Mouse (Mus musculus): ENCODE measurements around the gene Tiparp. TPM values are rescaled to one million over a fixed set of nuclear protein-coding genes. Genes with fewer than 3 reads are reported as not detected.

The Tiparp gene
- 30.7 and 36.2 TPM in 2 replicates for polyA plus RNA-seq (2014; fragmentation: Nextera tagmentation; extraction: Ambion mirVana)

DNA sequence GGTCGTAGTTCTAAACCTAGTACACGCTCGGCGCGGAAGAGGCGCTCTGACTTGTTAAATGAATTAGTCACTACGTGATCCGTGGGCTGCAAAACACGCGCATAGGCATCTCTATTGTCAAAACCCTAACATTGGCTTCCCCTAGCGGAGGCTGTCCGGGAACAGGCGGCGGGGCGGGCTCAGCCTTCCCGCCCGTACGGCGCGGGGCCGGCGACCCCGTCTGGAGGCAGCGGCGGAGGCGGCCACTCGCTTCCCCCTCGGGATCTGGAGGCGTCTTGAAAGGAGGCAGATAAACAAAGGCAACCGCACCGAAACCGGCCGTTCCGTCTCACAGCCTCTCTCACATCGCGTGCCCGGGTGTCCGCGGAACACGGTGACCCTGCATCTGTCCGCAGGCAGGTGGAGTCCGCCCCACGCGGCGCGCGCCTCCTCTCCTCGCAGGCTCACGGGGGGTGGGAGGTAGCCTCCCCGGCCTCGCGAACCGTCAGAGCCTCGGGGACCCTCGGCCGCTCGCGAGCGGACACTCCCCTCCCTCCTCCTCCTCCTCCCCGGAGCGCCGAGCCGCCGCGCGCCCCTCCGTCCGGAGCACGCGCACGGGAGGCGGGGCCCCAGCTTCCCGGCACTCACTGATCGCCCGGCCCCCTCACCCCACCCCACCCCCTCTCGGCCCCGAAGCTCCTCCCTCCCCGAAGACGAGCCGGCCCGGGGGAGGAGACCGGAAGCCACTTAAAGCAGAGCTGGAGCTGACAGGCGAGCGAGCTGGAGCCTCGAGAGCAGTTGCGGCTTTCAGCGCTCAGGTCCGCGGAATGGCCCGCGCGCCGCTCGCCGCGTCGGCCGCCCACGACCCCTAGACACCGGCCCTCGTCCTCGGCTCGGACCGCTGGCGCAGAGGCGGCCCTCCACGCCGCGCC, at the start of gene Tiparp:
Gene Tiparp, plus strand, starts transcription at position 720 of the 911 bp plus-strand sequence.
- Histone ChIP-seq H3K36me3 (ENCODE audit: control insufficient read depth, insufficient read depth, low read length) (no peaks in the 10 kb centered on the region), H3K4me1 (ENCODE audit: control insufficient read depth, insufficient read depth, low read length) (peaks cover 3% of the 10 kb centered on the region; the same call in 1 of the 2 replicates)
- WGBS, result under 1% methylated on average over 69 of the region's 109 CpGs

DNA sequence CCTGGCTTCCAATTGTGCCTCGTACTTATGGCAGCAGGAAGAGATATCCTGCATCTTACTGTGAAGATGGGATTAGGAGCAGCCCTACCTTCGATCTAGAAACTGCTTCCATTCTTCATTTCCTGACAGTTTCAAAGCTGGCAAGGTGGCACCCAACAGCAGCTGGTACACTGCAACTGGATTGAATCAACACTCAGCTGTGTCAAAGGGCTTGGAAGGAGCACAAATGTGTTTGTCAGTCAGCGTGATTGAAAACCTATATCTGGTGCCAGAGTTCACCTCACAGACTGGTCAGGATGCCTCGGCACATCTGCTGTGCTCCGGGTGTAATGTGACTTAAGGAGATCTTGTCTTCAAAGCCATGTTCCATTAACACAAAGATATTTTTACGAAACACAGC, 47.5 kb upstream of the Tiparp start:
- WGBS, result 83% methylated on average over 6 of the region's 6 CpGs
- Histone ChIP-seq H3K27me3 (ENCODE audit: control insufficient read depth, insufficient read depth, low read length) (no peaks in the 10 kb centered on the region), H3K9ac (replicated peaks; ENCODE audit: low read depth, low read length) (no peak overlapping the region), H3K4me2 (ENCODE audit: low read depth, low read length) (no peak overlapping the region), H3K9me3 (ENCODE audit: control insufficient read depth, low read length) (no peaks in the 10 kb centered on the region), H3K36me3 (ENCODE audit: control insufficient read depth, insufficient read depth, low read length) (no peaks in the 10 kb centered on the region), H3K4me3 (ENCODE audit: low read depth, low read length) (no peak overlapping the region), H3K4me1 (ENCODE audit: control insufficient read depth, insufficient read depth, low read length) (no peaks in the 10 kb centered on the region), H3K27ac (ENCODE audit: low read depth, low read length) (no peak overlapping the region)
- no peak for ATAC-seq (ENCODE audit: low read depth)

More for the DNA sequence above, at the start of gene Tiparp:
- peak within 1 kb of the TSS; percentile 91 for H3K4me3 ChIP-seq (ENCODE audit: low read depth, low read length)
- peak; percentile 96 for ATAC-seq (ENCODE audit: low read depth)
- H3K9me3 ChIP-seq (ENCODE audit: control insufficient read depth, low read length), result no peaks in the 10 kb centered on the region
- peak within 1 kb of the TSS; percentile 99 for H3K27ac ChIP-seq (ENCODE audit: low read depth, low read length)
- H3K9ac ChIP-seq (replicated peaks; ENCODE audit: low read depth, low read length), result peak within 1 kb of the TSS; percentile 81
- no peaks in the 10 kb centered on the region for H3K27me3 ChIP-seq (ENCODE audit: control insufficient read depth, insufficient read depth, low read length)
- H3K4me2 ChIP-seq (ENCODE audit: low read depth, low read length), result peak within 1 kb of the TSS; percentile 63

DNA sequence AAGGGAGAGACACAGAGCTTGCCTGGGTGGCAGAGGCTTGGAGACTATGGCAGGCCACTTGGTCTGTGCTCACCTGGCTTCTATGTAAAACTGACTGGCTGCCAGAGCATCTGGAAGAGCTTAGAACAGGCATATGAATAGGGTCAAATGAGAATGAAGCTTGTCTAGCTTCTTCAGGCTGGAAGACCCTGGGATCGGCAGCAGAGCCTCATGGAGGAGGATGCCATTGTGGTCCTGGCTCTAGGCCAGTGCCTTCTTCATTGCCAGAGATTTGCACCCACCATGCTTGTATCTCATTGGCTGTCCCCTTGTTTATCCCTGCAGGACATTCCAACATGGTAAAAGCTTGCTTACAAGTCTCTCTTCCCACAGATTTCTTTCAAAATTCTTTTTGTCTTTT, 45.9 kb upstream of the Tiparp start:
- Histone ChIP-seq H3K9ac (replicated peaks; ENCODE audit: low read depth, low read length) (no peak overlapping the region), H3K27me3 (ENCODE audit: control insufficient read depth, insufficient read depth, low read length) (no peaks in the 10 kb centered on the region), H3K4me2 (ENCODE audit: low read depth, low read length) (no peak overlapping the region), H3K4me3 (ENCODE audit: low read depth, low read length) (no peak overlapping the region), H3K36me3 (ENCODE audit: control insufficient read depth, insufficient read depth, low read length) (no peaks in the 10 kb centered on the region), H3K9me3 (ENCODE audit: control insufficient read depth, low read length) (no peaks in the 10 kb centered on the region), H3K4me1 (ENCODE audit: control insufficient read depth, insufficient read depth, low read length) (no peaks in the 10 kb centered on the region), H3K27ac (ENCODE audit: low read depth, low read length) (no peak overlapping the region)
- WGBS, result 48% methylated on average over 1 of the region's 1 CpGs
- ATAC-seq (ENCODE audit: low read depth), result no peak

DNA sequence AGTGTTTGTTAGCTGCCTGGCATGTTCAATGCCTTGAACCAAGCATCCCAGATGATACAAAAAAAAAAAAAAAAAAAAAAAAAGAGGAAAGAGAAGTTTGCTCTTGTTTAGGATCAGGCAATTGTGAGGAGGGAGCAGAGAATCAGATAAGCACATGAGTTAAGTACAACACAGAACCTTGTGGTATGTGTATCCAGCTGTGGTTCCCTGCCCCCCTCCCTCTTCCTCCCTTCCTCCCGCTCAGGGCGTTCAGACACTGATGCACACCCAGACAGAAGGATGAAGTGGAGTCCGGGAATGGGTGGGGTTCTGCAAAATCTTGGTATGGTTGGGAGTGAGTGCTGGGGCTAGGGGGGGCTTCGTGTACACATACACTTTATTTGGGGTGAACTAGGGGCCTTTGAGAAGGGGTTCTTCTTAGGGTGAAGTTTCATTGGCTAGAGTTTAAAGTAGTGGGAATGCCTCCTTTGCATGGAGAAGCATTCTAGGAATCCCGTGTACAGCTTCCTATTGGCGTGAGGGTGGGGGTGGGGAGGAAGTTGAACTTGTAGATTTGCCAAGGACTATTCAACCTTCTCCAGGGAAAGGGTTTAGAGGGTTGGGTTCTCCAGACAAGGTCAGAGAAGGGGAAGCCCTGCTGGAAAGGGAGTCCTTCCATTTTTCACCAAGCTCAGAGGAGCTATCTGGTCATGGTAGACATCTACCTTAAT, 45.4 kb upstream of the Tiparp start:
- no peaks in the 10 kb centered on the region for H3K4me1 ChIP-seq (ENCODE audit: control insufficient read depth, insufficient read depth, low read length)
- no peaks in the 10 kb centered on the region for H3K9me3 ChIP-seq (ENCODE audit: control insufficient read depth, low read length)
- H3K9ac ChIP-seq (replicated peaks; ENCODE audit: low read depth, low read length), result no peak overlapping the region
- no peak for ATAC-seq (ENCODE audit: low read depth)
- 90% methylated on average over 6 of the region's 6 CpGs for WGBS
- H3K4me3 ChIP-seq (ENCODE audit: low read depth, low read length), result no peak overlapping the region
- H3K27ac ChIP-seq (ENCODE audit: low read depth, low read length), result no peak overlapping the region
- H3K4me2 ChIP-seq (ENCODE audit: low read depth, low read length), result no peak overlapping the region
- H3K27me3 ChIP-seq (ENCODE audit: control insufficient read depth, insufficient read depth, low read length), result no peaks in the 10 kb centered on the region
- no peaks in the 10 kb centered on the region for H3K36me3 ChIP-seq (ENCODE audit: control insufficient read depth, insufficient read depth, low read length)

DNA sequence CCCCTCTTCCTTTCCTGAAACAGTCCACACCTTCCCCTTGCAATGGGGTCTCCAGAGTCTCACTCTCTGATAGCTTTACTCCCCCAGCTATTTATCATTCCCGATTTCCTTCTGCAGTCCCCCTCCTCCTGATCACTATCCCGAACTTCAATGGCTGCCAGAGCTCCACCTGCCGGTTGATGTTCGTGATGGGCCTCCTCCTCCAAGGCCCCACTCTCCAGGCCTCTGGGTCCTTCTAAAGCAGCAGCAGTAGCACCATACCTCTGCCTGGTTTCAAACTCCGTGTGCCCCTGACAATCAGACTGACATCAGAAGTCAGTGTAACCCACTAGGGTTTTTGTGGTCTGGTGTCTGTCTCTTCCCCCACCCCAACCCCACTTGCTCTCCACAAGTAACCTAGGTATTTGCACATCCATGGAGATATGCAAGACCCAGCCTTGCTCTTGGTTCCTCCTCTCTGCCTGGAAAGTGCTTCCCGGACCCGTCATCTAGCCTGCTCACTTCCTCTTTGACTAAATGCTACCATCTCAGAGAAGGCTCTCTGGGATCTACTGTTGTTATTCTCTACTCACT, 44.0 kb upstream of the Tiparp start:
- Histone ChIP-seq H3K4me1 (ENCODE audit: control insufficient read depth, insufficient read depth, low read length) (no peaks in the 10 kb centered on the region), H3K36me3 (ENCODE audit: control insufficient read depth, insufficient read depth, low read length) (no peaks in the 10 kb centered on the region), H3K9ac (replicated peaks; ENCODE audit: low read depth, low read length) (no peak overlapping the region), H3K4me3 (ENCODE audit: low read depth, low read length) (no peak overlapping the region), H3K4me2 (ENCODE audit: low read depth, low read length) (no peak overlapping the region), H3K27ac (ENCODE audit: low read depth, low read length) (no peak overlapping the region), H3K27me3 (ENCODE audit: control insufficient read depth, insufficient read depth, low read length) (no peaks in the 10 kb centered on the region), H3K9me3 (ENCODE audit: control insufficient read depth, low read length) (no peaks in the 10 kb centered on the region)
- WGBS, result 78% methylated on average over 7 of the region's 7 CpGs
- no peak for ATAC-seq (ENCODE audit: low read depth)

DNA sequence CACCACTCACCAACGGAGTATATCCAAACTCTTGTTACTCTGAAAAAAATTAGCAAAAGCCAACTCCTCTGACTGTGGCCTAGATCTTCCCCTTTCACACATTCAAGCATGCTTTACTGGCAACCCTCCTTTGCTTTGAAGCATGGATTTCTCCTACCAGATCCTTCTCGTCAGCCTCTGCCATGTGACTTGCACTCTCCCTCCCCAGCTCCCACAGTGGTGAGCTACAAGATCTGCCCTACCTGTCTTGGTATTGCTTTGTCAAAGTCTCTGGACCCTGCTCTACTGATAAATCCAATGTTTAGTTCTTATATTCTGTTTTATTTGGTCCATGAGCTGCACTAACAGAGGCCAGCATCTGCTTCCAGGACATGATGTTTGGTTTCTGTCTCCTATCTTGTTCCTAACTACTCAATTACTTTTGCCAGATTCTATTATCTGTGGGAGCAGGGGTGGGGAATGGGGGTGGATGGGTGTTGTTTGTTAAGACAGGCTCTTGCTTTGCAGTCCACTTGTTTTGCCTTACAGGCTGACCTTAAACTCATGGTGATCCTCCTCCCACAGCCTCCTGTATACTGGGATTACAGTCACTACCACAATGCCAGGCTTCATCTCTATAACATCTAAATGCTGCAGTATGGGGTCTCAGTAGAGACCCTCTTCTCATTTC, 40.7 kb upstream of the Tiparp start:
- 96% methylated on average over 2 of the region's 2 CpGs for WGBS

DNA sequence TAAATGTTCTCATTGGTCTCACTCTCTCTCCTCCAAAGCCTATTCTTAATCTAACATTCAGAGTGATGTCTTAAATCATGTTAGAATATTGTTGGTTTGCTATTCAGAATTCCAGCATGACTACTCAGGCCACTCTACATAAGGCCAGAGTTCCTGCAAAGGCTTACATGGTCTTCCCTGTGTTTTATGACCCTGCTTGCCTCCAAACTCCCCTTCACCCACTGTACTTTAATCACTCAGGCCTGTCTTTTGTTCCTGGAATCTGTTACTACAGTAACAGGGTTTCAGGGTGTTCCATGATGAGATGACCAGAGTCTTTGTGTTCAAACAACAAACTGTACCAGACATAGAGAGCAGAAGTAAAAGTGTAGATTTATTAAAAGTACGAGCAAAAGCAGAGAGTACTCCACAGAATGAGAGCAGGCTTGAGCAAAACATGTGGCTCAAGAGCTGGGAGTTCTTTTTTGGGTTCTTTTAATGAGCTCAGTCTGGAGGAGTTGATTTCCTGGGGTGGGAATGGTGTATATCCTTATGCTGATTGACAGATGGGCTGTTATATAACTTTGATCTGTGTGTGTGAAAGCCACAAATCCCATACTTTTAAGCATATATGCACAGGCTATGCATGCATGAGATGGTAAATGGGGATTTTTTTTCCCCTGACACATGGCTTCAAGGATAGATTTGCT, 39.5 kb upstream of the Tiparp start:
- 79% methylated on average over 1 of the region's 1 CpGs for WGBS
- no peak for ATAC-seq (ENCODE audit: low read depth)
- Histone ChIP-seq H3K4me2 (ENCODE audit: low read depth, low read length) (no peak overlapping the region), H3K4me1 (ENCODE audit: control insufficient read depth, insufficient read depth, low read length) (no peaks in the 10 kb centered on the region), H3K27me3 (ENCODE audit: control insufficient read depth, insufficient read depth, low read length) (no peaks in the 10 kb centered on the region), H3K4me3 (ENCODE audit: low read depth, low read length) (no peak overlapping the region), H3K9me3 (ENCODE audit: control insufficient read depth, low read length) (no peaks in the 10 kb centered on the region), H3K27ac (ENCODE audit: low read depth, low read length) (no peak overlapping the region), H3K9ac (replicated peaks; ENCODE audit: low read depth, low read length) (no peak overlapping the region), H3K36me3 (ENCODE audit: control insufficient read depth, insufficient read depth, low read length) (no peaks in the 10 kb centered on the region)

More for the DNA sequence above, 40.7 kb upstream of the Tiparp start:
- no peaks in the 10 kb centered on the region for H3K4me1 ChIP-seq (ENCODE audit: control insufficient read depth, insufficient read depth, low read length)
- H3K9me3 ChIP-seq (ENCODE audit: control insufficient read depth, low read length), result no peaks in the 10 kb centered on the region
- H3K27ac ChIP-seq (ENCODE audit: low read depth, low read length), result no peak overlapping the region
- no peak for ATAC-seq (ENCODE audit: low read depth)
- H3K4me3 ChIP-seq (ENCODE audit: low read depth, low read length), result no peak overlapping the region
- no peak overlapping the region for H3K9ac ChIP-seq (replicated peaks; ENCODE audit: low read depth, low read length)
- H3K36me3 ChIP-seq (ENCODE audit: control insufficient read depth, insufficient read depth, low read length), result no peaks in the 10 kb centered on the region
- H3K4me2 ChIP-seq (ENCODE audit: low read depth, low read length), result no peak overlapping the region
- no peaks in the 10 kb centered on the region for H3K27me3 ChIP-seq (ENCODE audit: control insufficient read depth, insufficient read depth, low read length)

DNA sequence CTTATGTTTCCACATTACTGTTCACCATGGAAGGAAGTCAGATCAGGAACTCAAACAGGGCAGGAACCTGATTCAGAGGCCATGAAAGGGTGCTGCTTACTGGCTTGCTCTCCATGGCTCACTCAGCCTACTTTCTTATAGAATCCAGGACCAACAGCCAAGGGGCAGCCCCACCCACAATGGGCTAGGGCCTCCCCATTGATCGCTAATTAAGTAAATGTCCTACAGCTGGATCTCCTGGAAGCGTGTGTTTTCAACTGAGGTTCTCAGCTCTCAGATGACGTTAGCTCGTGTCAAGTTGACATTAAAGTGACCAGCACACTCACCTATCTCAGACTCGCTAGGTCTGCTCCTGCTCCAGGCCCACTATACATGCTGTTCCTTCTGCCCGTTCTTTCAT, 38.6 kb upstream of the Tiparp start:
- Histone ChIP-seq H3K4me2 (ENCODE audit: low read depth, low read length) (no peak overlapping the region), H3K27me3 (ENCODE audit: control insufficient read depth, insufficient read depth, low read length) (no peaks in the 10 kb centered on the region), H3K4me1 (ENCODE audit: control insufficient read depth, insufficient read depth, low read length) (no peaks in the 10 kb centered on the region; the same call in 1 of the 2 replicates), H3K36me3 (ENCODE audit: control insufficient read depth, insufficient read depth, low read length) (no peaks in the 10 kb centered on the region), H3K27ac (ENCODE audit: low read depth, low read length) (no peak overlapping the region), H3K4me3 (ENCODE audit: low read depth, low read length) (no peak overlapping the region), H3K9ac (replicated peaks; ENCODE audit: low read depth, low read length) (no peak overlapping the region), H3K9me3 (ENCODE audit: control insufficient read depth, low read length) (no peaks in the 10 kb centered on the region)
- ATAC-seq (ENCODE audit: low read depth), result no peak
- WGBS, result 92% methylated on average over 6 of the region's 6 CpGs

All from neural tube, embryonic 14.5 days (tissue).